Mouse (Mus musculus): ENCODE data around the gene Cfap74.

GRCm38 (mm10) chr4:155395471-155395870, 13.5 kb upstream of the Cfap74 start:
- TF ChIP-seq CTCF (IDR thresholded peaks at IDR 0.05) (no peak), POLR2A (IDR thresholded peaks at IDR 0.05; ENCODE audit: insufficient read depth, low read depth, low read length) (no peak)
